Mouse (Mus musculus): ENCODE data around the gene Ube2u.
A peak's percentile ranks its signal among the peaks of the same experiment; 100 is the strongest.

Gene Ube2u

GRCm38 (mm10) chr4:100547905-100548304 is 69.3 kb downstream of the Ube2u start:
- no peak for DNase-seq (ENCODE audit: low spot score)

GRCm38 (mm10) chr4:100553296-100553695 is 74.6 kb downstream of the Ube2u start:
- DNase-seq (ENCODE audit: low spot score), result no peak

GRCm38 (mm10) chr4:100588236-100589206 is 109.9 kb downstream of the Ube2u start:
- DNase-seq (ENCODE audit: low spot score), result peak; percentile 57

DNA sequence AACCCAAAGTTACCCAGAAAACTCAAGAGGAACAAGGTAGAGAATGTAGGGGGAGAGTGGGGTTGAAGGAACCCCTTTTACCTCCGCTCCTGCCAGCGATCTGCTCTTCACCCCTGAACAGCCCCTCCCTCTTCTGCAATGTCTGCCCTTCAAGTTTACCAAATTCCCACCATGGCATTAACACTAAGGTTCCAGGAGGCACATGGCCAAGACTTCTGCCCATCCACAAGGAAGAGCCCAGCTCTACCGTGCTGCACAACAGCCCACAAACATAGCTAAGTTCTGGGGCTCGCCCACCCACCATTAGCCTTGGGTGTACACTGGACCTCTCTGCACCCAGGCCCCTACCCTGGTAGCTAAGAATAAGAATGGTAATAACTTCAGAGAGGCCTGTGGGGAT is 117.1 kb downstream of the Ube2u start:
- DNase-seq (ENCODE audit: low spot score), result no peak

GRCm38 (mm10) chr4:100596630-100597029 is 118.0 kb downstream of the Ube2u start:
- DNase-seq (ENCODE audit: low spot score), result no peak

DNA sequence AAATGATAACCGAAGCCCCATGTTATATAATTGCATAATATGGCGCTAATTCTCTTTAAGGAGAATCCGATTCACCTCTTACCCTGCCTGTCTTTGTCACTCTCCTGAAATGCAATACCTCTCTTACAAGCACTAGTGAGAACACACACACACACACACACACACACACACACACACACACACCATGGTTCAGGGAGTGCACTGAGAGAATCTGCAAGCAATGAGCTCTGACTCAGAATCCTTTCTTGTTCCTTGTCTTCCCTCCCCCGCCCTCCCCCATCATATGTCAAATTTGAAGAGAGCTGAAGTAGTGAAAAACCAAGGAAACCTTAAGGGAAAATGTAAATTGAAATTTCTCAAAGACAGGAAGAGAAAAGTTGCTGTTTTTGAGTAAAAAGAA is 118.4 kb downstream of the Ube2u start:
- DNase-seq (ENCODE audit: low spot score), result no peak
